Mouse (Mus musculus) lung, postnatal 4 days (tissue): ENCODE measurements around the gene Mre11a.

ENCODE experiments used
- DNase-seq, 2 experiments: peaks; one replicate each; pipeline ENCODE4 v3.0.0; 2021

Gene Mre11a

GRCm38 (mm10) chr9:14824840-14825239 lies 40.4 kb downstream of the Mre11a start:
- DNase-seq, result no peak

- DNase-seq, result peak in 1 of 2 experiments; percentile 33
Measured at GRCm38 (mm10) chr9:14827875-14828274, 43.4 kb downstream of the Mre11a start.

GRCm38 (mm10) chr9:14832046-14832445 lies 47.6 kb downstream of the Mre11a start:
- no peak for DNase-seq

- no peak for DNase-seq
Measured at GRCm38 (mm10) chr9:14835335-14836075, 51.1 kb downstream of the Mre11a start.

- peak; percentile 13 to 57 for DNase-seq
Measured at GRCm38 (mm10) chr9:14839527-14839926, 55.1 kb downstream of the Mre11a start.

GRCm38 (mm10) chr9:14839970-14840369 lies 55.5 kb downstream of the Mre11a start:
- DNase-seq, result no peak

GRCm38 (mm10) chr9:14841878-14842761 lies 57.7 kb downstream of the Mre11a start:
- peak; percentile 51 to 73 for DNase-seq

- DNase-seq, result no peak
Measured at GRCm38 (mm10) chr9:14843311-14843857, 58.9 kb downstream of the Mre11a start.

GRCm38 (mm10) chr9:14843901-14844300 lies 59.4 kb downstream of the Mre11a start:
- DNase-seq, result no peak

GRCm38 (mm10) chr9:14846428-14846827 lies 62.0 kb downstream of the Mre11a start:
- no peak for DNase-seq

GRCm38 (mm10) chr9:14848267-14848935 lies 63.9 kb downstream of the Mre11a start:
- no peak for DNase-seq

- DNase-seq, result no peak
Measured at GRCm38 (mm10) chr9:14854585-14854984, 70.1 kb downstream of the Mre11a start.

- DNase-seq, result no peak
Measured at GRCm38 (mm10) chr9:14856922-14857654, 72.6 kb downstream of the Mre11a start.

GRCm38 (mm10) chr9:14858170-14858706 lies 73.8 kb downstream of the Mre11a start:
- DNase-seq, result no peak

GRCm38 (mm10) chr9:14858782-14859181 lies 74.3 kb downstream of the Mre11a start:
- no peak for DNase-seq

- DNase-seq, result peak in 1 of 2 experiments; percentile 9
Measured at GRCm38 (mm10) chr9:14859868-14860639, 75.6 kb downstream of the Mre11a start, which contains the start of gene Gpr83. Gene Gpr83, plus strand, starts transcription at chr9:14860210.

GRCm38 (mm10) chr9:14863126-14863525 lies 78.7 kb downstream of the Mre11a start:
- no peak for DNase-seq

- no peak for DNase-seq
Measured at GRCm38 (mm10) chr9:14864726-14865125, 80.3 kb downstream of the Mre11a start.

- peak; percentile 46 to 63 for DNase-seq
Measured at GRCm38 (mm10) chr9:14866957-14867356, 82.5 kb downstream of the Mre11a start.

GRCm38 (mm10) chr9:14868326-14868725 lies 83.9 kb downstream of the Mre11a start:
- DNase-seq, result no peak

GRCm38 (mm10) chr9:14870377-14870776 lies 85.9 kb downstream of the Mre11a start:
- DNase-seq, result no peak
